Mouse (Mus musculus) liver, embryonic 14.5 days (tissue): ENCODE measurements at regions not wholly inside any gene's neighbourhood (a gene's known extent, or its start where the extent isn't known, plus 50 kb on each side); places are given as distances from the start of the nearest gene placed in this dataset.

Source experiments
- ATAC-seq: fragments of 200-750 bp; cut with Nextera tagmentation; 2 replicates; pipeline ENCODE4 v1.8.0; 2017; ENCODE audit warnings: moderate number of reproducible peaks, mild to moderate bottlenecking, moderate library complexity; ENCODE audit not compliant: insufficient read depth
- DNase-seq, 3 experiments: peaks; one replicate each; pipeline ENCODE4 v3.0.0-alpha.2; 2012 to 2013; ENCODE audit warnings: low read depth in 3 of 3, low spot score in 3 of 3
- H3K27ac ChIP-seq: fragments of 300-500 bp; sonication (generic); 2 replicates; pipeline ENCODE4 v1.5.1; 2014; ENCODE audit warnings: moderate library complexity, mild to moderate bottlenecking, control low read depth, inconsistent platforms
- H3K27me3 ChIP-seq: fragments of 300-500 bp; sonication (generic); 2 replicates; pipeline ENCODE4 v1.6.1; 2014; ENCODE audit warnings: mild to moderate bottlenecking, low read length, moderate library complexity; ENCODE audit not compliant: control insufficient read depth, insufficient read depth
- H3K36me3 ChIP-seq: fragments of 300-500 bp; sonication (generic); replicated peaks from 2 replicates; pipeline ENCODE4 v1.6.1; 2014; ENCODE audit warnings: low read depth; ENCODE audit not compliant: control insufficient read depth, insufficient read depth
- H3K4me1 ChIP-seq, 2 experiments: fragments of 200-500 bp in 1 of 2; fragments of 300-500 bp in 1 of 2; sonication (generic) in 1 of 2; replicated peaks; 2 replicates each; pipeline ENCODE4 v1.6.1; 2012 to 2014; ENCODE audit warnings: antibody characterized with exemption in 1 of 2, inconsistent platforms in 1 of 2, low read length in 1 of 2; ENCODE audit not compliant: control insufficient read depth in 2 of 2, insufficient read depth in 2 of 2
- H3K4me2 ChIP-seq: fragments of 300-500 bp; sonication (generic); 2 replicates; pipeline ENCODE4 v1.6.1; 2014; ENCODE audit warnings: low read depth, mild to moderate bottlenecking, control low read depth, moderate library complexity
- H3K4me3 ChIP-seq, 2 experiments: fragments of 200-500 bp in 1 of 2; fragments of 300-500 bp in 1 of 2; sonication (generic) in 1 of 2; 2 replicates each; pipeline ENCODE4 v1.5.1; 2012 to 2014; ENCODE audit warnings: low read depth in 2 of 2, low read length in 2 of 2, mild to moderate bottlenecking in 2 of 2, control low read depth in 1 of 2, inconsistent platforms in 1 of 2, moderate library complexity in 1 of 2; ENCODE audit not compliant: insufficient read depth in 1 of 2
- H3K9ac ChIP-seq: fragments of 300-500 bp; sonication (generic); replicated peaks from 2 replicates; pipeline ENCODE4 v1.6.1; 2014; ENCODE audit warnings: mild to moderate bottlenecking, control low read depth, moderate library complexity
- H3K9me3 ChIP-seq: fragments of 300-500 bp; sonication (generic); 2 replicates; pipeline ENCODE4 v1.6.1; 2016; ENCODE audit warnings: low read length, mixed read lengths; ENCODE audit not compliant: control insufficient read depth
- CTCF ChIP-seq: IDR thresholded peaks from 2 replicates; pipeline ENCODE4 v1.5.1; 2016; ENCODE audit warnings: antibody characterized with exemption, low read depth, control low read depth
- EP300 ChIP-seq: IDR thresholded peaks from 2 replicates; pipeline ENCODE4 v1.6.1; 2016; ENCODE audit warnings: antibody characterized with exemption, low read depth
- WGBS: fragments of 180-500 bp; shearing (Covaris S2); extraction: QIAGEN DNeasy Blood & Tissue Kit; methylation state at CpG from one replicate; pipeline ENCODE4 v1.1.7; 2014; ENCODE audit not compliant: insufficient replicate concordance; 5-methylcytosine and 5-hydroxymethylcytosine counted together

GRCm38 (mm10) chr17:10065131-10065530 is 254.5 kb downstream of the Qk start:
- no peak overlapping the region for H3K27ac ChIP-seq
- WGBS, result 59% methylated on average over 3 of the region's 3 CpGs
- H3K9ac ChIP-seq, result no peak overlapping the region
- H3K4me1 ChIP-seq, result no peaks in the 10 kb centered on the region
- no peak for DNase-seq
- H3K4me3 ChIP-seq, result no peak overlapping the region
- ATAC-seq, result no peak
- TF ChIP-seq CTCF, result no peak
- no peak for TF ChIP-seq EP300
- H3K4me2 ChIP-seq, result no peak overlapping the region
- H3K9me3 ChIP-seq, result no peaks in the 10 kb centered on the region
- no peaks in the 10 kb centered on the region for H3K27me3 ChIP-seq
- H3K36me3 ChIP-seq, result no peaks in the 10 kb centered on the region

- Histone ChIP-seq H3K4me1 (no peaks in the 10 kb centered on the region), H3K36me3 (no peaks in the 10 kb centered on the region), H3K9me3 (no peaks in the 10 kb centered on the region), H3K9ac (no peak overlapping the region), H3K27me3 (no peaks in the 10 kb centered on the region), H3K27ac (no peak overlapping the region), H3K4me2 (no peak overlapping the region), H3K4me3 (no peak overlapping the region)
- TF ChIP-seq CTCF (no peak), EP300 (no peak)
- ATAC-seq (no peak), DNase-seq (no peak)
- WGBS, result 61% methylated on average over 8 of the region's 8 CpGs
These were observed 257.0 kb downstream of the Qk start for GRCm38 (mm10) chr17:10062546-10063100.

- no peak for DNase-seq
- no peak overlapping the region for H3K4me2 ChIP-seq
- no peak overlapping the region for H3K4me3 ChIP-seq
- H3K9ac ChIP-seq, result no peak overlapping the region
- H3K9me3 ChIP-seq, result no peaks in the 10 kb centered on the region
- no peak for ATAC-seq
- WGBS, result 23% methylated on average over 1 of the region's 1 CpGs
- no peaks in the 10 kb centered on the region for H3K36me3 ChIP-seq
- no peaks in the 10 kb centered on the region for H3K27me3 ChIP-seq
- no peaks in the 10 kb centered on the region for H3K4me1 ChIP-seq
- TF ChIP-seq CTCF, result no peak
- no peak for TF ChIP-seq EP300
- no peak overlapping the region for H3K27ac ChIP-seq
These were observed 261.9 kb downstream of the Qk start for GRCm38 (mm10) chr17:10057736-10058135.

GRCm38 (mm10) chr17:10056096-10056495 is 263.6 kb downstream of the Qk start:
- H3K36me3 ChIP-seq, result no peaks in the 10 kb centered on the region
- H3K27ac ChIP-seq, result no peak overlapping the region
- H3K9ac ChIP-seq, result no peak overlapping the region
- H3K4me2 ChIP-seq, result no peak overlapping the region
- DNase-seq (no peak), ATAC-seq (no peak)
- WGBS, result 57% methylated on average over 2 of the region's 2 CpGs
- no peaks in the 10 kb centered on the region for H3K4me1 ChIP-seq
- TF ChIP-seq EP300, result no peak
- TF ChIP-seq CTCF, result no peak
- no peaks in the 10 kb centered on the region for H3K27me3 ChIP-seq
- no peak overlapping the region for H3K4me3 ChIP-seq
- no peaks in the 10 kb centered on the region for H3K9me3 ChIP-seq

- H3K27ac ChIP-seq, result no peak overlapping the region
- no peak overlapping the region for H3K4me3 ChIP-seq
- no peak overlapping the region for H3K4me2 ChIP-seq
- H3K36me3 ChIP-seq, result no peaks in the 10 kb centered on the region
- no peak overlapping the region for H3K9ac ChIP-seq
- DNase-seq (no peak), ATAC-seq (no peak)
- TF ChIP-seq EP300, result no peak
- no peak for TF ChIP-seq CTCF
- WGBS, result 61% methylated on average over 5 of the region's 5 CpGs
- H3K27me3 ChIP-seq, result no peaks in the 10 kb centered on the region
- no peaks in the 10 kb centered on the region for H3K9me3 ChIP-seq
- H3K4me1 ChIP-seq, result no peaks in the 10 kb centered on the region
These were observed 265.3 kb downstream of the Qk start for GRCm38 (mm10) chr17:10054375-10054774.
